Mouse (Mus musculus): ENCODE measurements at regions not wholly inside any gene's neighbourhood (a gene's known extent, or its start where the extent isn't known, plus 50 kb on each side); places are given as distances from the start of the nearest gene placed in this dataset.

DNA sequence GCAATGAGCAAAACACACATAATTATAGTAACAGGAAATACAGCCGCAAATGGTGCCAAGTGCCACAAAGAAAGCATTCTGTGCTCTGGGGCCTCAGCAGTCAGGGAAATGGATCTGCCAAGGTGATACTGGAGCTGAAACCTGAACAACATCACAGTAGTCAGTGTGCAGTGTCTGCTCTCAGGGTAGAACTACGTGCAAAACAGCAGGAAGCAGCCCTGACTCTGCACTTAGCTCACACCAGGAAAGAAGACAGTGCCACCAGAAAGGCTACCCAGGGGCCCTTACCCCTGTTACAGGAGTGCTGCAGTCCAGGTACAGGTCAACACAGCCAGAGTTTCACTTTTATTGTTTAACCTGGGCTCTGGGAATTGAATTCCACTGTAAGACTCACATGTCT, 54.0 kb upstream of the Tbl1xr1 start:
- DNase-seq: no peak
- intact Hi-C loops (cut with DNase I): no loop called here

GRCm38 (mm10) chr3:22023049-22023448, 53.4 kb upstream of the Tbl1xr1 start:
- intact Hi-C loops (cut with DNase I): no loop called here
- no peak for DNase-seq

DNA sequence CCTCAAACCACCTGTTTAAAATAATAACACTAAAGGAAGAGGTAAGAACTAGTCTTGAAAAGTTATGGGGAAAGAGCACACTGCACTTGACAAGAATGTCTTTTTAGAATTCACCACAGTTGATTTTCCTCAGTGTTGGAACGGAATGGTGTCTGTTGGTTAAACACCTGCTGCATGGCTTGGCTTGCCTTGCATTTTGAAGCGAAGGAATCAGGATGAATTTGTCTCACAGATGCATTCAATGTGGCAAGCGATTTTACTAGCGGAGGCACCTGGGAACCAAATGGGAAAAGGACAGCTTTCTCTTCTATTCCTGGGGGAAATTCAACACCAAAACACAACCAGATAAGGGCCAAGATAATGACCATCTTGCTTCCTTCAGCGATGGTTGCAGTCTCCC, 52.9 kb upstream of the Tbl1xr1 start:
- intact Hi-C loops (cut with DNase I): no loop called here
- no peak for DNase-seq

- DNase-seq: no peak
- intact Hi-C loops (cut with DNase I): no loop called here
Observed at GRCm38 (mm10) chr3:22024200-22024599, 52.3 kb upstream of the Tbl1xr1 start.

GRCm38 (mm10) chr3:22025119-22025518, 51.3 kb upstream of the Tbl1xr1 start:
- DNase-seq: no peak
- intact Hi-C loops (cut with DNase I): no loop called here

DNA sequence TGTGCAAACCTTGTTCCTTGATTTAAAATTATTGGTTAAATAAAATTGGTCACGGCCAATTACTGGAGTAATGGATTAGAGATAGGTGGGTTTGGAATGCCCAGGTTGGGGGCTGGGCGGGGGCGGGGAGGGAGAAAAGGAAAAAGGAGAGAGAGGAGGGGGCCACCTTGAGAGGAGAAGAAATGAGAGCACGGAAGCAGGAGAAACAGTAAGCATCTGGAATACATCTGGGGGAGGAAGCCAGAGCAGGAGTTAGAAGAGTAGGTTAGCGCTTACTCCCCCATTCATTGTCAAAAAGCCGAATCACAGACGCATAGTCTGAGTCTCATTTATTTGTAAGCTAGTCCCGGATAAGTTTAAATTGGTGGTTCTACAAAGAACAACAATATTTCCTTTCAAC, 50.8 kb upstream of the Tbl1xr1 start:
- intact Hi-C loops (cut with DNase I): no loop called here
- DNase-seq: no peak

Data from gastrocnemius, postnatal 36 days (tissue).